Mouse (Mus musculus): ENCODE measurements around the gene Gm8127.
A peak's percentile ranks its signal among the peaks of the same experiment; 100 is the strongest.
"Not testable (repeated sequence)": the region's sequence is repeated elsewhere in the genome, so short reads cannot be mapped to it uniquely, and the experiment has no call there.

The Gm8127 gene

GRCm38 (mm10) chr14:43293503-43293902, at the start of gene Gm8127:
Gene Gm8127 (minus strand): TSS chr14:43293832.
- not testable (repeated sequence) for DNase-seq (ENCODE audit: low spot score)

DNA sequence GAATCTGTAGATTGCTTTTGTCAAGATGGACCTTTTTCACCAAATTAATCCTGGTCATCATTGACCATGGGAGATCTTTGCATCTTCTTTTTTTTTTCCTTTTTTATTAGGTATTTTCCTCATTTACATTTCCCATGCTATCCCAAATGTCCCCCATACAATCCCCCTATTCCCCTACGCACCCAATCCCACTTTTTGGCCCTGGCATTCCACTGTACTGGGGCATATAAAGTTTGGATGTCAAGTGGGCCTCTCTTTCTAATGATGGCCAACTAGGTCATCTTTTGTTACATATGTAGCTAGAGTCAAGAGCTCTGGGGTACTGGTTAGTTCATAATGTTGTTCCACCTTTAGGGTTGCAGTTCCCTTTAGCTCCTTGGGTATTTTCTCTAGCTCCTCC, 44.0 kb upstream of the Gm8127 start:
- not testable (repeated sequence) for DNase-seq (ENCODE audit: low spot score)

- DNase-seq (ENCODE audit: low spot score), result not testable (repeated sequence)
These were observed 37.8 kb upstream of the Gm8127 start for GRCm38 (mm10) chr14:43331362-43331880.

GRCm38 (mm10) chr14:43328603-43329002, 35.0 kb upstream of the Gm8127 start:
- not testable (repeated sequence) for DNase-seq (ENCODE audit: low spot score)

GRCm38 (mm10) chr14:43319516-43319915, 25.9 kb upstream of the Gm8127 start:
- not testable (repeated sequence) for DNase-seq (ENCODE audit: low spot score)

GRCm38 (mm10) chr14:43278681-43279080, 15.0 kb downstream of the Gm8127 start:
- not testable (repeated sequence) for DNase-seq (ENCODE audit: low spot score)

- not testable (repeated sequence) for DNase-seq (ENCODE audit: low spot score)
These were observed 15.5 kb downstream of the Gm8127 start for GRCm38 (mm10) chr14:43278146-43278545.

- not testable (repeated sequence) for DNase-seq (ENCODE audit: low spot score)
These were observed 16.2 kb downstream of the Gm8127 start for GRCm38 (mm10) chr14:43277468-43277867.

- not testable (repeated sequence) for DNase-seq (ENCODE audit: low spot score)
These were observed 17.9 kb downstream of the Gm8127 start for GRCm38 (mm10) chr14:43275752-43276151.

- peak; percentile 58 for DNase-seq (ENCODE audit: low spot score)
These were observed 18.6 kb downstream of the Gm8127 start, which contains the start of gene Gm9732 for GRCm38 (mm10) chr14:43274986-43275511. Gene Gm9732 (plus strand): TSS chr14:43275036.

DNA sequence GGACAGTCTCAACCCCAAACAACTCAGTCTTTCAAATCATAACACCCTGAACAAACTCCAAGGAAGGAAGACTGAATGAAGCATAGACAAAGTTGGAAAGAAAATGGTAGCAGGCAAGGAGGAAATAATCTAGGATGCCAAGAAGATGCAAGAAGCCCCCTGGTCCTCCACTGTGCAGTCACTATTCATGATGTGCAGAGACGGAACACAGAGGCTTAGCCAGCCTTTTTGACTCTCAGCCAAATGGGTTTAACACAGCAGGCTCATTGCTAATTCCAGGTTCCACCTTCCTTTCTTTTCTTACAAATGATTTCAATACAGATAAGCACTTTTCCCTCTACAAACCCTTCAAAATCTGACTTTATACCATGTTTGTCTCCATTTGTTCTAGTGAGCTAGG, 20.5 kb downstream of the Gm8127 start:
- DNase-seq (ENCODE audit: low spot score), result not testable (repeated sequence)

- not testable (repeated sequence) for DNase-seq (ENCODE audit: low spot score)
These were observed 24.4 kb downstream of the Gm8127 start for GRCm38 (mm10) chr14:43269211-43269610.

- not testable (repeated sequence) for DNase-seq (ENCODE audit: low spot score)
These were observed 25.0 kb downstream of the Gm8127 start for GRCm38 (mm10) chr14:43268521-43269084.

GRCm38 (mm10) chr14:43263421-43263820, 30.2 kb downstream of the Gm8127 start:
- not testable (repeated sequence) for DNase-seq (ENCODE audit: low spot score)

DNA sequence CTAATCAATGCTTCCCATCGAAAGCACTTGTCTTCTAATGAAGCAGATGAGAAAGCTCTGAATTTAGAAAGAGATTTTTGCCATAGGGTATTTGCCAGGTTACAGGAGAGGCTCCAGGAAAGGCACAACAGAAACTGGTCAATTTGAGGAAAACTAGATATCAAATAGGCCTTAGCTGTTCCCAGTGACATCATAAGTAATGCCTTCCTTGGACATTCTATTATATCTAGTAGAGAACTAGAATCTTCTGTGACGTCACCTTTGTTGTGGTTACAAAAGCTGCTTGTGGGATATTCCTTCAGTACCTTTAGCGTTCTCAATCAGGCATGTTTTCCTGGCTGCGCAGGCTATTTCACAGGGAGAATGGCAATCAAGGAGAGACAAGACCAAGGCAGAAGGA, 35.3 kb downstream of the Gm8127 start, which contains the start of gene Gm8126:
Gene Gm8126, plus strand, starts transcription at position 301 of the 400 bp plus-strand sequence.
- DNase-seq (ENCODE audit: low spot score), result not testable (repeated sequence)

GRCm38 (mm10) chr14:43256511-43256910, 37.1 kb downstream of the Gm8127 start:
- DNase-seq (ENCODE audit: low spot score), result not testable (repeated sequence)

- DNase-seq (ENCODE audit: low spot score), result not testable (repeated sequence)
These were observed 42.9 kb downstream of the Gm8127 start for GRCm38 (mm10) chr14:43250549-43251253.

DNA sequence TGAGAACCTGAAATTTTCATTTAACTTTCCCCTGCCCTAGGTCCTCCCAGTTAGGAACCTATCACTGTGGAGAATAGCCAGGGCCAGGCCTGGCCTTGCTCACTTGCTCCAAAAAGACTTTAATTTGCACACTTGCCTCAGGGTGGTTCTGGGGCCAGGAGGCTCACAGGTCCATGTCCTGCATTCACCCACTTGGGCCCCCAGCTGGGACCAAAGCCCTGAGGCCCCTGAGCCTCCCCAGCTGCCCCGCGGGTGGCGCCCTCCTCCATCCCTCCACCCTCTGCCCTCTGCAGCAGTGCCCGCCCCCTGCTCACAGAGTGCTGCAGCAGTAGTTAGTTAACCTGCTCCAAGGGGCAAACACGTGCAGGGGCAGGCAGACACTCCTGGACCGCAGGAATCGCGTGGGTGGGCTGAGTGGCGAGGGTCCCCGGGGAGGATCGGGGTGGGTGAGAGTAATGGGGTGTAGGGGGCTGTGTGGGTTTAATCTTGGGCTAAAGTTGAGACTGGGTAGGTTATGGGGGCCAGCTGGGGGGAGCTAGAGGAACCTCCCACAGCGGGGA, 43.9 kb downstream of the Gm8127 start:
- not testable (repeated sequence) for DNase-seq (ENCODE audit: low spot score)

Data from testis, postnatal 14 days (tissue).